Mouse (Mus musculus): ENCODE measurements around the gene Ugp2.

The Ugp2 gene

GRCm38 (mm10) chr11:21371122-21371806 is at the start of gene Ugp2:
Gene Ugp2 (minus strand): TSS chr11:21371201.
- DNase-seq (ENCODE audit: low read depth in 1 of 2, low spot score in 2 of 2) = peak; percentile 82 to 90

GRCm38 (mm10) chr11:21414911-21415381 is 43.9 kb upstream of the Ugp2 start:
- DNase-seq (ENCODE audit: low read depth in 1 of 2, low spot score in 2 of 2) = no peak

- no peak for DNase-seq (ENCODE audit: low read depth in 1 of 2, low spot score in 2 of 2)
These were observed 35.7 kb upstream of the Ugp2 start for GRCm38 (mm10) chr11:21406668-21407067.

GRCm38 (mm10) chr11:21406141-21406540 is 35.1 kb upstream of the Ugp2 start:
- no peak for DNase-seq (ENCODE audit: low read depth in 1 of 2, low spot score in 2 of 2)

- no peak for DNase-seq (ENCODE audit: low read depth in 1 of 2, low spot score in 2 of 2)
These were observed 32.9 kb upstream of the Ugp2 start for GRCm38 (mm10) chr11:21403877-21404276.

- DNase-seq (ENCODE audit: low read depth in 1 of 2, low spot score in 2 of 2) = no peak
These were observed 31.7 kb upstream of the Ugp2 start for GRCm38 (mm10) chr11:21402481-21403254.

GRCm38 (mm10) chr11:21401248-21401647 is 30.2 kb upstream of the Ugp2 start:
- DNase-seq (ENCODE audit: low read depth in 1 of 2, low spot score in 2 of 2) = no peak

GRCm38 (mm10) chr11:21399186-21399681 is 28.2 kb upstream of the Ugp2 start:
- no peak for DNase-seq (ENCODE audit: low read depth in 1 of 2, low spot score in 2 of 2)

GRCm38 (mm10) chr11:21398464-21398863 is 27.5 kb upstream of the Ugp2 start:
- DNase-seq (ENCODE audit: low read depth in 1 of 2, low spot score in 2 of 2) = no peak

GRCm38 (mm10) chr11:21386790-21387189 is 15.8 kb upstream of the Ugp2 start:
- DNase-seq (ENCODE audit: low read depth in 1 of 2, low spot score in 2 of 2) = no peak

GRCm38 (mm10) chr11:21374096-21374495 is 3.1 kb upstream of the Ugp2 start:
- no peak for DNase-seq (ENCODE audit: low read depth in 1 of 2, low spot score in 2 of 2)

- peak; percentile 16 to 44 for DNase-seq (ENCODE audit: low read depth in 1 of 2, low spot score in 2 of 2)
These were observed 441 bp downstream of the Ugp2 start for GRCm38 (mm10) chr11:21370399-21371121.

- no peak for DNase-seq (ENCODE audit: low read depth in 1 of 2, low spot score in 2 of 2)
These were observed 1.6 kb downstream of the Ugp2 start for GRCm38 (mm10) chr11:21369248-21370016.

GRCm38 (mm10) chr11:21368466-21368865 is 2.5 kb downstream of the Ugp2 start:
- no peak for DNase-seq (ENCODE audit: low read depth in 1 of 2, low spot score in 2 of 2)

GRCm38 (mm10) chr11:21363144-21363940 is 7.7 kb downstream of the Ugp2 start:
- no peak for DNase-seq (ENCODE audit: low read depth in 1 of 2, low spot score in 2 of 2)

- DNase-seq (ENCODE audit: low read depth in 1 of 2, low spot score in 2 of 2) = no peak
These were observed 19.7 kb downstream of the Ugp2 start for GRCm38 (mm10) chr11:21351296-21351695.

GRCm38 (mm10) chr11:21348890-21349289 is 22.1 kb downstream of the Ugp2 start:
- no peak for DNase-seq (ENCODE audit: low read depth in 1 of 2, low spot score in 2 of 2)

GRCm38 (mm10) chr11:21346020-21346419 is 25.0 kb downstream of the Ugp2 start:
- no peak for DNase-seq (ENCODE audit: low read depth in 1 of 2, low spot score in 2 of 2)

- DNase-seq (ENCODE audit: low read depth in 1 of 2, low spot score in 2 of 2) = no peak
These were observed 27.5 kb downstream of the Ugp2 start for GRCm38 (mm10) chr11:21343490-21343889.

- DNase-seq (ENCODE audit: low read depth in 1 of 2, low spot score in 2 of 2) = no peak
These were observed 31.9 kb downstream of the Ugp2 start for GRCm38 (mm10) chr11:21339088-21339487.

Measured in monocyte, adult 2 months (primary cell).